Mouse (Mus musculus) bone marrow, adult 2 months (tissue): ENCODE data around the gene Rab3a. TPM values are rescaled to one million over a fixed set of nuclear protein-coding genes. Genes with fewer than 3 reads are reported as not detected.

Experiments used
- H3K27ac ChIP-seq: fragments of 200-500 bp; 2 replicates; pipeline ENCODE4 v1.5.1; 2012; ENCODE audit warnings: low read depth, mild to moderate bottlenecking, control low read depth, inconsistent platforms, low read length; ENCODE audit not compliant: control insufficient read depth, poor library complexity, insufficient read depth
- H3K4me1 ChIP-seq: fragments of 200-500 bp; 2 replicates; pipeline ENCODE4 v1.6.1; 2011; ENCODE audit warnings: low read length; ENCODE audit not compliant: control insufficient read depth, insufficient read depth
- H3K4me3 ChIP-seq: fragments of 200-500 bp; replicated peaks from 2 replicates; pipeline ENCODE3; 2011; ENCODE audit warnings: mild to moderate bottlenecking, low read depth, low read length, control low read depth; ENCODE audit not compliant: control insufficient read depth
- CTCF ChIP-seq: fragments of 200-500 bp; IDR thresholded peaks from 2 replicates; pipeline ENCODE4 v1.5.1; 2011; ENCODE audit warnings: low read length, control low read depth; ENCODE audit not compliant: control insufficient read depth, insufficient read depth
- POLR2A ChIP-seq: fragments of 200-500 bp; IDR thresholded peaks from 2 replicates; pipeline ENCODE4 v1.6.1; 2011; ENCODE audit warnings: low read depth, mild to moderate bottlenecking, control low read depth, low read length, borderline replicate concordance; ENCODE audit not compliant: control insufficient read depth
- WGBS: fragments of 180-500 bp; shearing (Covaris S2); methylation state at CpG from one replicate; pipeline ENCODE4 v1.1.7; 2018; 5-methylcytosine and 5-hydroxymethylcytosine counted together
- polyA plus RNA-seq: library from polyadenylated mRNA; stranded (reverse); fragments of >200 nt; gene quantifications from 2 replicates; pipeline ENCODE4 v1.2.4, GENCODE M21; 2011; ENCODE audit warnings: low replicate concordance; ENCODE audit not compliant: missing spikeins, insufficient read depth, insufficient read length

Gene Rab3a
- polyA plus RNA-seq, 1 experiment: 13.3 TPM

DNA sequence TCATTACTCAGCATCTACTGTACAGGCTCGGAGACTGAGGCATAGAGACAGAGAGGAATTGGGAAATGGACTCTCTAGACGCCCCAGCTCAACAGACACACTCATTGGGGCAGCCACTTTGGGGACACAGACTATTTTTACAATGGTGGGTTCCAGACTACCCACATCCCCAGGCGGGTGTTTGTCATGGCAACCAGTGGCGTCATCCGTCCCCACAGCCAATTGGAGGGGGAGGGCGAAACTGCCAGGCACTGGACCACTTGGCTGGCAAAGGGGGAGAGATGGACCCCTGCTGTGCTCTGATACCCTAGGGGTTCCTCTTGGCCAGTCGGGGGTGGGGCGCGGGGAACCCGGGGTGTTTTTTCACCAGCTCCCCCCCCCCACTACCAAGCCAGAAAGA is 46.2 kb downstream of the Rab3a start:
- 44% methylated on average over 10 of the region's 10 CpGs for WGBS
- H3K4me3 ChIP-seq: no peak overlapping the region
- H3K4me1 ChIP-seq: peaks cover 3% of the 10 kb centered on the region; the same call in 1 of the 2 replicates
- no peak overlapping the region for H3K27ac ChIP-seq
- no peak for TF ChIP-seq POLR2A

GRCm38 (mm10) chr8:70801156-70801555 is 46.7 kb downstream of the Rab3a start:
- WGBS: 19% methylated on average over 15 of the region's 15 CpGs
- H3K4me3 ChIP-seq: no peak overlapping the region
- TF ChIP-seq POLR2A: no peak
- no peak for TF ChIP-seq CTCF
- no peak overlapping the region for H3K27ac ChIP-seq
- peaks cover 3% of the 10 kb centered on the region; the same call in 1 of the 2 replicates for H3K4me1 ChIP-seq

GRCm38 (mm10) chr8:70801830-70802229 is 47.4 kb downstream of the Rab3a start:
- WGBS: 73% methylated on average over 1 of the region's 1 CpGs
- no peak overlapping the region for H3K4me3 ChIP-seq
- H3K27ac ChIP-seq: no peak overlapping the region
- H3K4me1 ChIP-seq: peaks cover 4% of the 10 kb centered on the region; the same call in 1 of the 2 replicates
- TF ChIP-seq POLR2A (no peak), CTCF (no peak)

DNA sequence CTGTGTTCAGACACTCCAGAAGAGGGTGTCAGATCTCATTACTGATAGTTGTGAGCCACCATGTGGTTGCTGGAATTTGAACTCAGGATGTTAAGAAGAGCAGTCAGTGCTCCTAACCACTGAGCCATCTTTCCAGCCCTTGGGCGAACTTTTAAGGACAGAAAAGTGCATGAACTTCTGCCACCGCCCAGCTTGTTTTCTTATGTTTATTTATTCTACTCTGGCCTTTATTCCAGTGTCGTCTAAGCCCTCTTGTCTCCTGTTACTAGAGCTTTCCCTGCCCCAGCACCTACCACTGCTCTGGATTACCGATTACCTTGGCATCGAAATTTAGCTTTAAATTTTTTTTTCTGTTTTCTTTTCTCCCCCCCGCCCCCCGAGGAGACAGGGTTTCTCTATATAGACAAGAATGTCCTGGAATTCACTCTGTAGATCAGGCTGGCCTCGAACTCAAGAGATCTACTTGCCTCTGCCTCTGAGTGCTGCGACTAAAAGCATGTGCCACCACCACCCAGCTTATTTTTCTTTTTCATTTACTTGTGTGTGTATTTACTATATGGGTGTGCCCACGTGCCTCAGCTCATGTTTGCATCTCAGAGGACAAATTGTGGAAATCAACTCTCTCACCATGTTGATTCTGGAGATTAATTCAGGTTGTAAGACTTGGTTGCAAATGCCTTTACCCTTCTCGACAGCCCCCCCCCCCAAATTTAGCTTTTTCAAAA is 48.5 kb downstream of the Rab3a start:
- Histone ChIP-seq H3K27ac (no peak overlapping the region), H3K4me3 (no peak overlapping the region), H3K4me1 (peaks cover 7% of the 10 kb centered on the region; the same call in 1 of the 2 replicates)

GRCm38 (mm10) chr8:70803761-70804480 is 49.4 kb downstream of the Rab3a start:
- peaks cover 8% of the 10 kb centered on the region; the same call in 1 of the 2 replicates for H3K4me1 ChIP-seq
- H3K27ac ChIP-seq: peak overlapping the region; percentile 53
- no peak for TF ChIP-seq CTCF
- peak; percentile 67; the same call in 1 of the 2 replicates for TF ChIP-seq POLR2A
- H3K4me3 ChIP-seq: peak overlapping the region; percentile 77
- WGBS: 1% methylated on average over 47 of the region's 47 CpGs

More for the DNA sequence above, 48.5 kb downstream of the Rab3a start:
- 76% methylated on average over 11 of the region's 11 CpGs for WGBS
- TF ChIP-seq CTCF: no peak

DNA sequence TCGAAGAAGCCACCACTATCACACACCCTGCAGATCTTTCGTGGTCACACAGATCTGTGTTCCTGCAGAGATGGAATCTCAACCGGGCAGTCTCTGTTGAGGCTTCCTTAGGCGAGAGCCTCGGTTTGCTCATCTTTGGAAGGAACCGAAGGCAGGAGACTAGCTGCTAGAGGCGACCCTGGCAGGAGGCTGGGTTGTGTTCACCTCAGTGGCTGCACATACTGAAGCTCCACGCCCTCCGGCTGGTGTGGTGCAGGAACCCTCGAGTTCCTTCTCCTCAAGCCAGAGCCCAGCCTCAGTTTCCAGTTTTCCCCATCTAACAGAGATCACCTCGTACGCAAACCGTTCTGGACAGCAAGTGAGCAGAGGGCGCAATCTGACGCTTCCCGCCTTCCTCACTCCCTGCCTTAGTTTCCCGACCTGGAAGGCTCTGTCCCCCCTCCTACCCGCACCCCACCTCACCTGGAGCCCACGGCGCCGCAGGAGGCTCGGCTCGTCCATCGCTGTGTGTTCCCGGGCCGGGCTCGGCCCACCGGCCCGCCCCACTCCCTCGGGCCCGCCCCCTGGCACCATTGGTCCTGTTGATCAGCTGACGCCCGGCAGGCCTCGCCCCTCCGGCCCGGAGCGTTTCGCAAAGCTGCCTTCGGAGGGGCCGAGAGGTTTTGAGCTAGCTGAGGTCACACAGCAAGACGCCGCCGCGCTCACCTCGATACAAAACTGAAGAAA is 50.2 kb downstream of the Rab3a start, which contains the start of gene Mast3:
Gene Mast3 (minus strand): TSS at position 574 of the 726 bp plus-strand sequence.
- TF ChIP-seq POLR2A (peak; percentile 79; the same call in 1 of the 2 replicates), CTCF (no peak)
- peak within 1 kb of the TSS; percentile 77 for H3K4me3 ChIP-seq
- H3K4me1 ChIP-seq: peaks cover 8% of the 10 kb centered on the region; the same call in 1 of the 2 replicates
- H3K27ac ChIP-seq: peak within 1 kb of the TSS; percentile 89
- WGBS: under 1% methylated on average over 45 of the region's 45 CpGs

- peaks cover 10% of the 10 kb centered on the region; the same call in 1 of the 2 replicates for H3K4me1 ChIP-seq
- peak overlapping the region; percentile 89 for H3K27ac ChIP-seq
- TF ChIP-seq POLR2A: no peak; the same call in 1 of the 2 replicates
- no peak overlapping the region for H3K4me3 ChIP-seq
- 3% methylated on average over 4 of the region's 4 CpGs for WGBS
Observed at GRCm38 (mm10) chr8:70806541-70806940, 52.1 kb downstream of the Rab3a start.

DNA sequence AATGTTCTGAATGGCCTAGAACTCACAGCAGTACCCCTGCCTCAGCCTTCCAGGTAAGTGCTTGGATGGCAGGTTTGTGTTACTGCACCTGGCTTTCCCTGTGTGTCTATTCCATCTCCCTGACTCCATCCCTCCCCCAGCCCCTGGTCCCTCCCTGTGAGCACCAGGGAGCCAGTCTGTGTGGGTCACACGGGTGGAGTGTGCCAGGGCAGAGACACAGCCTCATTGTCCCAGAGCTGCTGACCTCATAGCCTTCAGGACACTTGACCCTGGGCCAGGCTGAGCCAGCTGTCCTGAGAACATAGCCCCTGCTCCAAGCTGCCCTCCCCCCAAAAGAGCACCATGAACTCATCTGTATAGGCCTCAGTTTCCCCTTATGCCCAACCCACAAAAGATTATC is 52.8 kb downstream of the Rab3a start:
- H3K27ac ChIP-seq: peak overlapping the region; percentile 89
- TF ChIP-seq POLR2A: no peak
- no peak for TF ChIP-seq CTCF
- H3K4me3 ChIP-seq: no peak overlapping the region
- WGBS: 74% methylated on average over 1 of the region's 1 CpGs
- H3K4me1 ChIP-seq: peaks cover 10% of the 10 kb centered on the region; the same call in 1 of the 2 replicates
